ENCODE assay signal across 7 mouse cellular contexts in the genomic region with DNA sequence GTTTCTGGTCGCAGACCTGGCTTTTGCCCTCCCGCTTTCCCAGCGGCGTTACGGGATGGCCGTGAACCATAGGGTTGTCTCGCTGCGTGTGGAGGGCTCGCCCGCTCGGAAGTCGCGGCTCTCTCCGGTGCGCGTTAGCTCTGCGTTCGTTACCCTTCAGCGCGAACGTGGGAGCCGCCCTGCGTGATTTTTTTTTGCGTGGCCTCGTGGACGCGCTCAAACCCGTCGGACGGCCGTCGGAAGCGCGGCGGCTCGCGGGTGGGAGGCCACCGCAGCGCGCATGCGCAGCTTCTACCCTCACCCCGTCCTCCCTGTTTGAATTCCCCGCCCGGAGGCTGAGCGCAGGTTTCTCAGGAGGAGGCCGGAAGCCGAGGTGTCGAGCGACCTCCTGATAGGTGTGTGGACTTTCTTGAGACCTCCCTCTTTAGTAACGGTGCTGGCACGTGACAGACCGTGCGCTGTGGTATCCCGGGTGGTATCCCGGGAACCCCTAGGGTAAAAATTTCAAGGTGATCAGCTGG. TPM values are rescaled to one million over a fixed set of nuclear protein-coding genes. Genes with fewer than 3 reads are reported as not detected.
DNase-seq lines count a peak whose midpoint lies in the region; ATAC-seq and TF ChIP-seq lines count a peak whose summit lies in the region.

A gene (plus strand): TSS at position 314 of the 521 bp plus-strand sequence.

- H3K27me3 ChIP-seq in embryonic facial prominence, embryonic 10.5 days (replicated peaks; ENCODE audit: low read depth, poor library complexity, severe bottlenecking): no peaks in the 10 kb centered on the region
- H3K27me3 ChIP-seq in intestine, postnatal 0 days (replicated peaks; ENCODE audit: control insufficient read depth, insufficient read depth, low read length): no peaks in the 10 kb centered on the region
- H3K27me3 ChIP-seq in midbrain, embryonic 12.5 days: no peaks in the 10 kb centered on the region
- H3K27me3 ChIP-seq in small intestine, adult 2 months (ENCODE audit: control insufficient read depth, insufficient read depth, low read length): no peaks in the 10 kb centered on the region

- peak within 1 kb of the TSS; percentile 71 for H3K9ac ChIP-seq in intestine, postnatal 0 days (ENCODE audit: low read depth, low read length)
- peak within 1 kb of the TSS; percentile 57 for H3K9ac ChIP-seq in midbrain, embryonic 12.5 days (replicated peaks)

- peak within 1 kb of the TSS; percentile 93 for H3K27ac ChIP-seq in embryonic facial prominence, embryonic 10.5 days (replicated peaks)
- H3K27ac ChIP-seq in intestine, postnatal 0 days (ENCODE audit: low read depth, low read length): peak within 1 kb of the TSS; percentile 66
- H3K27ac ChIP-seq in midbrain, embryonic 12.5 days (replicated peaks): peak within 1 kb of the TSS; percentile 69
- peak within 1 kb of the TSS; percentile 29 for H3K27ac ChIP-seq in small intestine, adult 2 months (ENCODE audit: insufficient read depth, low read depth, low read length)

- H3K4me2 ChIP-seq in intestine, postnatal 0 days (replicated peaks; ENCODE audit: low read depth): peak within 1 kb of the TSS; percentile 66
- H3K4me2 ChIP-seq in midbrain, embryonic 12.5 days (replicated peaks): peak within 1 kb of the TSS; percentile 69

- under 1% methylated on average over 55 of the region's 55 CpGs for WGBS in embryonic facial prominence, embryonic 10.5 days
- WGBS in intestine, postnatal 0 days: under 1% methylated on average over 55 of the region's 55 CpGs
- under 1% methylated on average over 55 of the region's 55 CpGs for WGBS in midbrain, embryonic 12.5 days
- WGBS in small intestine, adult 2 months: under 1% methylated on average over 55 of the region's 55 CpGs

- no peak for TF ChIP-seq CTCF in intestine, postnatal 0 days (IDR thresholded peaks at IDR 0.05; ENCODE audit: low read depth)
- no peak for TF ChIP-seq CTCF in small intestine, adult 2 months (IDR thresholded peaks at IDR 0.05; ENCODE audit: extremely low read depth, insufficient read length, insufficient replicate concordance, low read depth, low read length)

- ATAC-seq in intestine, postnatal 0 days: peak; percentile 92
- ATAC-seq in midbrain, embryonic 12.5 days (ENCODE audit: low FRiP score, low read depth): peak; percentile 96

- TF ChIP-seq POLR2A in small intestine, adult 2 months (IDR thresholded peaks at IDR 0.05; ENCODE audit: low read depth, low read length): no peak

- DNase-seq in adrenal gland, postnatal 10 days: peak; percentile 90
- DNase-seq in embryonic facial prominence, embryonic 10.5 days (ENCODE audit: low spot score): peak; percentile 95
- peak; percentile 66 for DNase-seq in gonadal fat pad, adult 2 months (ENCODE audit: low read depth)
- peak; percentile 92 for DNase-seq in left cerebral cortex, postnatal 4 days

- intact Hi-C loops in left cerebral cortex, postnatal 4 days (cut with DNase I): no loop called here

- H3K36me3 ChIP-seq in embryonic facial prominence, embryonic 10.5 days (replicated peaks): no peaks in the 10 kb centered on the region
- H3K36me3 ChIP-seq in intestine, postnatal 0 days (ENCODE audit: control insufficient read depth, insufficient read depth): no peaks in the 10 kb centered on the region
- H3K36me3 ChIP-seq in midbrain, embryonic 12.5 days: no peaks in the 10 kb centered on the region
- H3K36me3 ChIP-seq in small intestine, adult 2 months (ENCODE audit: control insufficient read depth, insufficient read depth, low read length): no peaks in the 10 kb centered on the region

- H3K4me3 ChIP-seq in embryonic facial prominence, embryonic 10.5 days: peak within 1 kb of the TSS; percentile 78
- peak within 1 kb of the TSS; percentile 96 for H3K4me3 ChIP-seq in intestine, postnatal 0 days (ENCODE audit: low read depth, low read length)
- H3K4me3 ChIP-seq in midbrain, embryonic 12.5 days: peak within 1 kb of the TSS; percentile 79
- H3K4me3 ChIP-seq in small intestine, adult 2 months (ENCODE audit: low read depth, low read length): peak within 1 kb of the TSS; percentile 93

- no peaks in the 10 kb centered on the region for H3K9me3 ChIP-seq in embryonic facial prominence, embryonic 10.5 days
- H3K9me3 ChIP-seq in intestine, postnatal 0 days (ENCODE audit: control insufficient read depth): no peaks in the 10 kb centered on the region
- no peaks in the 10 kb centered on the region for H3K9me3 ChIP-seq in midbrain, embryonic 12.5 days

- peaks cover 13% of the 10 kb centered on the region for H3K4me1 ChIP-seq in embryonic facial prominence, embryonic 10.5 days
- no peaks in the 10 kb centered on the region for H3K4me1 ChIP-seq in intestine, postnatal 0 days (replicated peaks; ENCODE audit: control insufficient read depth, insufficient read depth, low read length)
- no peaks in the 10 kb centered on the region for H3K4me1 ChIP-seq in midbrain, embryonic 12.5 days
- no peaks in the 10 kb centered on the region for H3K4me1 ChIP-seq in small intestine, adult 2 months (ENCODE audit: control insufficient read depth, insufficient read depth, insufficient read length, low read length)

RNA-seq across cellular contexts. Expression of the gene that starts here (rescaled TPM):
- total RNA-seq in adrenal gland, postnatal 10 days (2021): 1 to 10 TPM; 2.1 to 3.5 TPM
- polyA plus RNA-seq in embryonic facial prominence, embryonic 10.5 days (2016; fragmentation: Nextera tagmentation; extraction: Ambion mirVana): 0.10 and 0.22 TPM in 2 replicates
- 0.32 and 0.50 TPM in 2 replicates for polyA plus RNA-seq in gonadal fat pad, adult 2 months (2012; rRNA removed)
- 0.33 and 0.55 TPM in 2 replicates for polyA plus RNA-seq in intestine, postnatal 0 days (2015; fragmentation: Nextera tagmentation; extraction: Ambion mirVana)
- under 1 TPM; 0.66 to 0.90 TPM for total RNA-seq in left cerebral cortex, postnatal 4 days (2021)
- 0.07 TPM in 1 of 2 replicates, not detected in the other for polyA plus RNA-seq in midbrain, embryonic 12.5 days (2016; fragmentation: Nextera tagmentation; extraction: Ambion mirVana)
- polyA plus RNA-seq in small intestine, adult 2 months (2012; rRNA removed): 0.06 and 0.14 TPM in 2 replicates

Comparison
In these comparisons a context has a peak if more than half of its experiments do, and no peak if none do; other contexts are left out.
1. Peak in every context shown above with its lines: DNase-seq, ATAC-seq, H3K4me3 ChIP-seq and H3K27ac ChIP-seq.
2. Peak in DNase-seq, H3K4me3 ChIP-seq and H3K27ac ChIP-seq in embryonic facial prominence, embryonic 10.5 days; RNA of the gene not detected or under 1 TPM.
3. Peak in DNase-seq in gonadal fat pad, adult 2 months; RNA of the gene not detected or under 1 TPM.
4. Peak in ATAC-seq, H3K4me3 ChIP-seq, H3K27ac ChIP-seq, H3K9ac ChIP-seq and H3K4me2 ChIP-seq in intestine, postnatal 0 days; RNA of the gene not detected or under 1 TPM.
5. Peak in DNase-seq in left cerebral cortex, postnatal 4 days; RNA of the gene not detected or under 1 TPM.
6. Peak in ATAC-seq, H3K4me3 ChIP-seq, H3K27ac ChIP-seq, H3K9ac ChIP-seq and H3K4me2 ChIP-seq in midbrain, embryonic 12.5 days; RNA of the gene not detected or under 1 TPM.
7. H3K27ac ChIP-seq: peak in every context shown above with its lines; median percentile 93 in embryonic facial prominence, embryonic 10.5 days; 69 in midbrain, embryonic 12.5 days; 66 in intestine, postnatal 0 days; 29 in small intestine, adult 2 months.